Mouse (Mus musculus) forebrain, postnatal 0 days (tissue): ENCODE data around the gene Clasrp. TPM values are rescaled to one million over a fixed set of nuclear protein-coding genes. Genes with fewer than 3 reads are reported as not detected.

ENCODE experiments used
- ATAC-seq: fragments of 200-750 bp; cut with Nextera tagmentation; 2 replicates; pipeline ENCODE4 v1.8.0; 2017; ENCODE audit warnings: mild to moderate bottlenecking, moderate library complexity
- DNase-seq: peaks from one replicate; pipeline ENCODE4 v3.0.0-alpha.2; 2015
- H3K27ac ChIP-seq: fragments of 300-500 bp; sonication (generic); 2 replicates; pipeline ENCODE4 v1.5.1; 2014; ENCODE audit warnings: low read depth, mild to moderate bottlenecking, antibody characterized with exemption, low read length, moderate library complexity, mixed read lengths
- H3K27me3 ChIP-seq: fragments of 300-500 bp; sonication (generic); 2 replicates; pipeline ENCODE4 v1.6.1; 2014; ENCODE audit warnings: mild to moderate bottlenecking, low read length, mixed read lengths; ENCODE audit not compliant: insufficient read depth
- H3K36me3 ChIP-seq: fragments of 300-500 bp; sonication (generic); 2 replicates; pipeline ENCODE4 v1.6.1; 2014; ENCODE audit warnings: mild to moderate bottlenecking, moderate library complexity; ENCODE audit not compliant: insufficient read depth
- H3K4me1 ChIP-seq: fragments of 300-500 bp; sonication (generic); 2 replicates; pipeline ENCODE4 v1.6.1; 2014; ENCODE audit warnings: antibody characterized with exemption; ENCODE audit not compliant: insufficient read depth
- H3K4me2 ChIP-seq: fragments of 300-500 bp; sonication (generic); 2 replicates; pipeline ENCODE4 v1.6.1; 2014; ENCODE audit warnings: low read depth, mild to moderate bottlenecking, moderate library complexity
- H3K4me3 ChIP-seq: fragments of 300-500 bp; sonication (generic); 2 replicates; pipeline ENCODE4 v1.5.1; 2014; ENCODE audit warnings: low read depth, low read length, mixed read lengths
- H3K9ac ChIP-seq: fragments of 300-500 bp; sonication (generic); 2 replicates; pipeline ENCODE4 v1.6.1; 2014; ENCODE audit warnings: mild to moderate bottlenecking
- H3K9me3 ChIP-seq: fragments of 300-500 bp; sonication (generic); 2 replicates; pipeline ENCODE4 v1.6.1; 2016; ENCODE audit warnings: low read length
- CTCF ChIP-seq: sonication (generic); IDR thresholded peaks from 2 replicates; pipeline ENCODE4 v1.5.1; 2016; ENCODE audit warnings: antibody characterized with exemption, control low read depth, low read depth
- WGBS: fragments of 180-500 bp; shearing (Covaris S2); extraction: QIAGEN DNeasy Blood & Tissue Kit; methylation state at CpG from one replicate; pipeline ENCODE4 v1.1.7; 2014; 5-methylcytosine and 5-hydroxymethylcytosine counted together
- polyA plus RNA-seq: library from polyadenylated mRNA; unstranded; fragments of >200 nt; fragmentation: Nextera tagmentation; extraction: Ambion mirVana; gene quantifications from 2 replicates; pipeline ENCODE4 v1.2.1, GENCODE M21; 2015
- total RNA-seq: library from RNA; depleted of rRNA; stranded (reverse); fragments of >200 nt; gene quantifications from 2 replicates; pipeline ENCODE4 v1.2.3, GENCODE M21; 2014

Gene Clasrp
- total and polyA plus RNA-seq, 2 experiments from 2014 or later, result 56.8 to 89.0 TPM

GRCm38 (mm10) chr7:19557982-19558900, 46.0 kb downstream of the Clasrp start:
- TF ChIP-seq CTCF, result no peak
- Histone ChIP-seq H3K4me1 (peaks cover 26% of the 10 kb centered on the region; the same call in 1 of the 2 replicates), H3K4me2 (no peak overlapping the region), H3K27me3 (no peaks in the 10 kb centered on the region), H3K4me3 (no peak overlapping the region), H3K27ac (no peak overlapping the region), H3K9me3 (no peaks in the 10 kb centered on the region), H3K36me3 (peaks cover 3% of the 10 kb centered on the region; the same call in 1 of the 2 replicates), H3K9ac (no peak overlapping the region)
- WGBS, result 95% methylated on average over 6 of the region's 6 CpGs
- DNase-seq, result no peak
- no peak for ATAC-seq

GRCm38 (mm10) chr7:19557086-19557485, 47.2 kb downstream of the Clasrp start:
- 95% methylated on average over 2 of the region's 2 CpGs for WGBS
- no peak overlapping the region for H3K9ac ChIP-seq
- no peaks in the 10 kb centered on the region for H3K9me3 ChIP-seq
- H3K27me3 ChIP-seq, result no peaks in the 10 kb centered on the region
- peaks cover 20% of the 10 kb centered on the region; the same call in 1 of the 2 replicates for H3K4me1 ChIP-seq
- H3K27ac ChIP-seq, result no peak overlapping the region
- H3K4me2 ChIP-seq, result no peak overlapping the region
- TF ChIP-seq CTCF, result no peak
- no peak overlapping the region for H3K4me3 ChIP-seq
- no peak for DNase-seq
- peaks cover 3% of the 10 kb centered on the region; the same call in 1 of the 2 replicates for H3K36me3 ChIP-seq
- ATAC-seq, result no peak

- H3K36me3 ChIP-seq, result peaks cover 3% of the 10 kb centered on the region; the same call in 1 of the 2 replicates
- no peak for TF ChIP-seq CTCF
- DNase-seq (no peak), ATAC-seq (no peak)
- no peak overlapping the region for H3K9ac ChIP-seq
- H3K9me3 ChIP-seq, result no peaks in the 10 kb centered on the region
- 55% methylated on average over 1 of the region's 1 CpGs for WGBS
- no peak overlapping the region for H3K27ac ChIP-seq
- H3K4me2 ChIP-seq, result no peak overlapping the region
- no peaks in the 10 kb centered on the region for H3K27me3 ChIP-seq
- H3K4me3 ChIP-seq, result no peak overlapping the region
- H3K4me1 ChIP-seq, result peaks cover 4% of the 10 kb centered on the region; the same call in 1 of the 2 replicates
These were observed 50.1 kb downstream of the Clasrp start for GRCm38 (mm10) chr7:19554168-19554567.

GRCm38 (mm10) chr7:19552443-19552842, 51.8 kb downstream of the Clasrp start:
- no peak for DNase-seq

GRCm38 (mm10) chr7:19551634-19552033, 52.7 kb downstream of the Clasrp start:
- DNase-seq, result no peak
- WGBS, result 90% methylated on average over 5 of the region's 5 CpGs
- Histone ChIP-seq H3K9me3 (no peaks in the 10 kb centered on the region), H3K9ac (no peak overlapping the region), H3K4me3 (no peak overlapping the region), H3K27me3 (no peaks in the 10 kb centered on the region), H3K36me3 (peaks cover 3% of the 10 kb centered on the region; the same call in 1 of the 2 replicates), H3K27ac (no peak overlapping the region), H3K4me1 (no peaks in the 10 kb centered on the region), H3K4me2 (no peak overlapping the region)
- ATAC-seq, result no peak
- no peak for TF ChIP-seq CTCF

More at GRCm38 (mm10) chr7:19552443-19552842, 51.8 kb downstream of the Clasrp start:
- Histone ChIP-seq H3K36me3 (peaks cover 3% of the 10 kb centered on the region; the same call in 1 of the 2 replicates), H3K9me3 (no peaks in the 10 kb centered on the region), H3K4me3 (no peak overlapping the region), H3K9ac (no peak overlapping the region), H3K4me1 (no peaks in the 10 kb centered on the region), H3K27me3 (no peaks in the 10 kb centered on the region), H3K4me2 (no peak overlapping the region), H3K27ac (no peak overlapping the region)
- TF ChIP-seq CTCF, result no peak
- WGBS, result 79% methylated on average over 2 of the region's 2 CpGs
- no peak for ATAC-seq

- peaks cover 3% of the 10 kb centered on the region; the same call in 1 of the 2 replicates for H3K36me3 ChIP-seq
- no peak for TF ChIP-seq CTCF
- H3K4me1 ChIP-seq, result no peaks in the 10 kb centered on the region
- no peak overlapping the region for H3K4me2 ChIP-seq
- DNase-seq (no peak), ATAC-seq (no peak)
- H3K4me3 ChIP-seq, result no peak overlapping the region
- 93% methylated on average over 10 of the region's 10 CpGs for WGBS
- H3K9me3 ChIP-seq, result no peaks in the 10 kb centered on the region
- H3K27me3 ChIP-seq, result no peaks in the 10 kb centered on the region
- no peak overlapping the region for H3K27ac ChIP-seq
- no peak overlapping the region for H3K9ac ChIP-seq
These were observed 54.9 kb downstream of the Clasrp start for GRCm38 (mm10) chr7:19549394-19549793.

- no peaks in the 10 kb centered on the region for H3K36me3 ChIP-seq
- H3K4me2 ChIP-seq, result no peak overlapping the region
- TF ChIP-seq CTCF, result no peak
- H3K4me3 ChIP-seq, result no peak overlapping the region
- ATAC-seq (no peak), DNase-seq (no peak)
- no peaks in the 10 kb centered on the region for H3K9me3 ChIP-seq
- H3K4me1 ChIP-seq, result no peaks in the 10 kb centered on the region
- H3K27me3 ChIP-seq, result no peaks in the 10 kb centered on the region
- 68% methylated on average over 2 of the region's 2 CpGs for WGBS
- H3K9ac ChIP-seq, result no peak overlapping the region
- no peak overlapping the region for H3K27ac ChIP-seq
These were observed 56.8 kb downstream of the Clasrp start for GRCm38 (mm10) chr7:19547344-19547969.
